Mouse (Mus musculus): Measurements from ENCODE around the gene Naa11.

GRCm38 (mm10) chr5:97356135-97356534 lies 36.0 kb downstream of the Naa11 start:
- no peak for TF ChIP-seq USF1 (IDR thresholded peaks at IDR 0.05; ENCODE audit: low read depth)
- TF ChIP-seq POLR2AphosphoS2 (IDR thresholded peaks at IDR 0.05; ENCODE audit: insufficient read length, low read depth), result no peak
- no peak for TF ChIP-seq POLR2A (IDR thresholded peaks at IDR 0.05; ENCODE audit: insufficient read length, low read depth)
- TF ChIP-seq MAX (IDR thresholded peaks at IDR 0.05; ENCODE audit: low read depth), result no peak
- TF ChIP-seq REST (IDR thresholded peaks at IDR 0.05; ENCODE audit: insufficient read depth, insufficient read length), result no peak
- TF ChIP-seq CEBPB (IDR thresholded peaks at IDR 0.05; ENCODE audit: insufficient read depth, poor library complexity, severe bottlenecking), result no peak
